Mouse (Mus musculus) small intestine, adult 2 months (tissue): ENCODE data around the gene 1810046K07Rik.

ENCODE experiments used
- CTCF ChIP-seq: fragments of 200-500 bp; IDR thresholded peaks from 2 replicates; pipeline ENCODE4 v1.5.1; 2012; ENCODE audit warnings: low read depth, mild to moderate bottlenecking, control low read depth, inconsistent platforms, low read length, moderate library complexity, mixed read lengths; ENCODE audit not compliant: insufficient replicate concordance, insufficient read length; ENCODE audit errors: extremely low read depth
- POLR2A ChIP-seq: fragments of 200-500 bp; IDR thresholded peaks from 2 replicates; pipeline ENCODE4 v1.6.1; 2012; ENCODE audit warnings: low read depth, mild to moderate bottlenecking, control low read depth, inconsistent platforms, low read length, moderate library complexity

DNA sequence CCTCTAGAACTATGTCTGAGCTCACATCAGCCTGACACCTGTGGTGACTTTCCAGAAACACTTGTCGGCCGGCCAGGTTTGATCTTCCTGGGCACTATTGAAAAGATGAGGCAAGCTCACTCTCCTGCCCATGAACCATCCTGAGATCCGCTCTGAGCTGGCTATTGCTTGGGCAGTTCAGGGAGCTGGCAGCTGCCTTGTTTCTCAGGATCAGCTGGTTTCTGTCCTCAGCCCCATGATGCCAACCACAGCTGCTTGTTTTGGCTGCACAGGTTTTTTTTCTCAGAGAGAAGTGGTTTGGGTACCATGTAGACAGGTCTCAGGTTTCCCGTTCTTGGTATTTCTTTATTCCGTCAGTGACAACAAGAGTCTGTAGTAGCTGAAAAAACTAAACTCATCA, 70.3 kb downstream of the 1810046K07Rik start:
- TF ChIP-seq POLR2A (no peak), CTCF (no peak)
